Comparison of ENCODE assay signal across 25 mouse cellular contexts in the genomic region with DNA sequence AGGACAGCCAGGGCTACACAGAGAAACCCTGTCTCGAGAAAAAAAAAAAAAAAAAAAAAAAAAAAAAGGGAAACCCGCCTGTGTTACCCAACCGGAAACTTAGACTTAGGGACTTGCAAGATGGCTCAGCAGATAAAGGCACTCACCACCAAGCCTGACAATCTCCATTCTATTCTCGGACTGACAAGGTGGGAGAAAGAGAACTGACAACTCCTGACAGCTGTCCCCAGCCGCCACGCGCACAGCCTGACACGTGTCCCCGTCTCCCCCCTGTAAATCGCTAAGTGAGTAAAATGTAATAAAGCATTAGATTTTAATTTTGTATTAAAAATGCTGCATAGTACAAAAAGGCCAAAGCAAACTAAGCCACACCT. TPM values are rescaled to one million over a fixed set of nuclear protein-coding genes. Genes with fewer than 3 reads are reported as not detected.
DNase-seq lines count a peak whose midpoint lies in the region; ATAC-seq and TF ChIP-seq lines count a peak whose summit lies in the region.
"Had no signal": no experiment of that assay in that cellular context is flagged by ENCODE, and none has a peak within 500 bp of the region (broad histone marks: within the 10 kb centered on the region; RNA-seq: fewer than 3 reads in every experiment).

No protein-coding gene starts in this region.

- H3K9me3 ChIP-seq in G1E (replicated peaks), result no peaks in the 10 kb centered on the region
- H3K9me3 ChIP-seq in heart, embryonic 12.5 days (replicated peaks), result peaks cover 6% of the 10 kb centered on the region; the same call in 1 of the 2 replicates
- H3K9me3 ChIP-seq: embryonic facial prominence, embryonic 15.5 days; forebrain, embryonic 10.5 days; midbrain, embryonic 15.5 days; stomach, embryonic 15.5 days had no signal

- H3K4me2 ChIP-seq in heart, embryonic 12.5 days, result no peak overlapping the region
- H3K4me2 ChIP-seq: embryonic facial prominence, embryonic 15.5 days; heart, embryonic 11.5 days; midbrain, embryonic 15.5 days; stomach, embryonic 15.5 days had no signal

- DNase-seq in 416B (ENCODE audit: low read depth), result peak; percentile 97
- no peak for DNase-seq in G1E (ENCODE audit: low spot score)
- no peak for DNase-seq in embryo, embryonic 10 days (ENCODE audit: low spot score)
- no peak for DNase-seq in cerebellum, postnatal 14 days
- no peak for DNase-seq in layer of hippocampus, postnatal 25 days (ENCODE audit: extremely low spot score in 1 of 2, low spot score in 1 of 2)
- DNase-seq: adrenal gland, postnatal 10 days; cerebellum, adult 8-10 months; gastrocnemius, postnatal 25 days; heart, postnatal 36 days; kidney, adult 8-10 months; kidney, postnatal 25 days; left cerebral cortex, postnatal 4 days; lung, adult 18-20 months; right cerebral cortex, adult 18-20 months; spleen, adult 18-20 months; thymus, adult 2 months had no signal

- no peaks in the 10 kb centered on the region for H3K79me2 ChIP-seq in macrophage (ENCODE audit: inconsistent target)

- whole genome bisulfite sequencing in macrophage (ENCODE audit: missing documents), result under 1% methylated on average over 9 of the region's 10 CpGs
- WGBS in heart, embryonic 12.5 days, result 54% methylated on average over 10 of the region's 10 CpGs

- peak; percentile 94 for ATAC-seq in G1E (ENCODE audit: extremely low read depth, insufficient number of reproducible peaks, low FRiP score, poor library complexity, severe bottlenecking)
- ATAC-seq in hematopoietic stem cell, adult 5-6 weeks (replicated peaks in 1 of 2; ENCODE audit: insufficient read depth in 1 of 2, low FRiP score in 2 of 2, low TSS enrichment in 1 of 2, low read depth in 1 of 2, poor library complexity in 2 of 2, severe bottlenecking in 2 of 2), result peak; percentile 86 to 88
- no peak for ATAC-seq in heart, embryonic 12.5 days (ENCODE audit: insufficient number of reproducible peaks, low FRiP score)
- ATAC-seq: hindbrain, postnatal 0 days; midbrain, embryonic 15.5 days had no signal

- H3K36me3 ChIP-seq in G1E (replicated peaks), result no peaks in the 10 kb centered on the region
- no peaks in the 10 kb centered on the region for H3K36me3 ChIP-seq in macrophage (ENCODE audit: inconsistent target)
- H3K36me3 ChIP-seq in heart, embryonic 12.5 days, result no peaks in the 10 kb centered on the region
- H3K36me3 ChIP-seq: embryonic facial prominence, embryonic 15.5 days; forebrain, embryonic 10.5 days; midbrain, embryonic 15.5 days; stomach, embryonic 15.5 days had no signal

- peaks cover 32% of the 10 kb centered on the region for H3K27me3 ChIP-seq in G1E (ENCODE audit: insufficient read depth, low read length)
- no peaks in the 10 kb centered on the region for H3K27me3 ChIP-seq in heart, embryonic 12.5 days (replicated peaks)
- H3K27me3 ChIP-seq: embryonic facial prominence, embryonic 15.5 days; midbrain, embryonic 15.5 days; stomach, embryonic 15.5 days had no signal

- H3K27ac ChIP-seq in macrophage, result peak overlapping the region; percentile 73
- H3K27ac ChIP-seq in heart, embryonic 12.5 days (ENCODE audit: poor library complexity, severe bottlenecking), result no peak overlapping the region
- H3K27ac ChIP-seq: embryonic facial prominence, embryonic 15.5 days; hindbrain, postnatal 0 days; midbrain, embryonic 15.5 days; stomach, embryonic 15.5 days had no signal

- TF ChIP-seq CTCF in G1E (IDR thresholded peaks at IDR 0.05; ENCODE audit: low read depth, low read length), result no peak

- no peak overlapping the region for H3K9ac ChIP-seq in heart, embryonic 12.5 days
- H3K9ac ChIP-seq: embryonic facial prominence, embryonic 15.5 days; midbrain, embryonic 15.5 days; stomach, embryonic 15.5 days had no signal

- no peak overlapping the region; the same call in 1 of the 2 replicates for H3K4me3 ChIP-seq in G1E (ENCODE audit: low read depth, low read length)
- peak overlapping the region; percentile 10; the same call in 1 of the 2 replicates for H3K4me3 ChIP-seq in macrophage (ENCODE audit: inconsistent target)
- no peak overlapping the region for H3K4me3 ChIP-seq in heart, embryonic 12.5 days
- H3K4me3 ChIP-seq: embryonic facial prominence, embryonic 15.5 days; forebrain, embryonic 10.5 days; midbrain, embryonic 15.5 days; stomach, embryonic 15.5 days had no signal

- peaks cover 43% of the 10 kb centered on the region for H3K4me1 ChIP-seq in G1E (ENCODE audit: insufficient read depth, low read depth, low read length)
- 0 out of 2 replicates have a peak, but pooled peaks cover 2% of the 10 kb centered on the region for H3K4me1 ChIP-seq in heart, embryonic 12.5 days (replicated peaks)
- H3K4me1 ChIP-seq: midbrain, embryonic 15.5 days had no signal

RNA-seq across cellular contexts. Expression of gene Ckap4, which starts 16.0 kb away (rescaled TPM):
- total RNA-seq in G1E (2014; fragmentation: Nextera tagmentation), result 5.3 TPM in 1 of 2 replicates, not detected in the other
- total RNA-seq in G1E (2017), result not detected in 2 replicates
- polyA plus RNA-seq in G1E (2012), result 0.02 TPM in 1 of 2 replicates, not detected in the other
- 30.3 and 46.7 TPM in 2 replicates for total RNA-seq in hematopoietic stem cell, adult 5-6 weeks (2017)
- 10 to 100 TPM in 1 of 26 experiments, 1 to 10 TPM in 13, under 1 TPM in 12; 0.22 to 26.1 (median 1.4) TPM for total RNA-seq in macrophage (2018; cell fraction: chromatin; rRNA removed)
- total RNA-seq in macrophage (2018; cell fraction: cytosol; rRNA removed), result 10 to 100 TPM in 13 of 26 experiments, 1 to 10 TPM in 13; 1.8 to 21.2 (median 8.0) TPM
- total RNA-seq in macrophage (2018; cell fraction: nucleus; rRNA removed), result 10 to 100 TPM in 10 of 26 experiments, 1 to 10 TPM in 16; 2.7 to 50.8 (median 8.9) TPM
- 8.3 to 45.1 TPM (median 15.0 TPM) in 3 replicates for polyA plus RNA-seq in macrophage (2018)
- total RNA-seq in layer of hippocampus, postnatal 25 days (2021), result 10 to 100 TPM; 19.2 to 21.9 TPM
- 145 and 154 TPM in 2 replicates for polyA plus RNA-seq in heart, embryonic 12.5 days (2016; fragmentation: Nextera tagmentation; extraction: Ambion mirVana)

RNA-seq across cellular contexts. Expression of gene Tcp11l2, which starts 26.5 kb away (rescaled TPM):
- total RNA-seq in G1E (2014; fragmentation: Nextera tagmentation) (44.1 and 75.5 TPM in 2 replicates), G1E (2017) (24.6 and 25.4 TPM in 2 replicates)
- polyA plus RNA-seq in G1E (2012) (8.2 and 10.4 TPM in 2 replicates), macrophage (2018) (2.8 to 18.9 TPM (median 7.1 TPM) in 3 replicates)
- total RNA-seq in hematopoietic stem cell, adult 5-6 weeks (2017), result 21.7 and 24.8 TPM in 2 replicates
- 10 to 100 TPM in 6 of 26 experiments, 1 to 10 TPM in 14, under 1 TPM in 4, not detected in 2; 0.63 to 29.6 (median 3.1) TPM for total RNA-seq in macrophage (2018; cell fraction: chromatin; rRNA removed)
- 10 to 100 TPM in 10 of 26 experiments, 1 to 10 TPM in 15, under 1 TPM in 1; 0.99 to 19.3 (median 4.9) TPM for total RNA-seq in macrophage (2018; cell fraction: cytosol; rRNA removed)
- total RNA-seq in macrophage (2018; cell fraction: nucleus; rRNA removed), result 10 to 100 TPM in 7 of 26 experiments, 1 to 10 TPM in 14, under 1 TPM in 5; 0.42 to 27.1 (median 2.6) TPM
- 10 to 100 TPM; 27.0 to 28.1 TPM for total RNA-seq in layer of hippocampus, postnatal 25 days (2021)
- 29.1 and 32.2 TPM in 2 replicates for polyA plus RNA-seq in heart, embryonic 12.5 days (2016; fragmentation: Nextera tagmentation; extraction: Ambion mirVana)
